Mouse (Mus musculus) brain, embryonic 18.5 days (tissue): ENCODE measurements at regions not wholly inside any gene's neighbourhood (a gene's known extent, or its start where the extent isn't known, plus 50 kb on each side); places are given as distances from the start of the nearest gene placed in this dataset.

ENCODE experiments used
- DNase-seq: peaks from one replicate; pipeline ENCODE4 v3.0.0-alpha.2; 2012; ENCODE audit warnings: low read depth, low spot score

- DNase-seq: no peak
Measured at GRCm38 (mm10) chr12:54577235-54577634, 79.1 kb downstream of the Sptssa start.

GRCm38 (mm10) chr12:54576821-54577220 is 79.6 kb downstream of the Sptssa start:
- DNase-seq: no peak

GRCm38 (mm10) chr12:54572866-54573265 is 83.5 kb downstream of the Sptssa start:
- DNase-seq: no peak

GRCm38 (mm10) chr12:54568078-54568931 is 88.1 kb downstream of the Sptssa start:
- DNase-seq: no peak

GRCm38 (mm10) chr12:54567426-54567790 is 89.0 kb downstream of the Sptssa start:
- no peak for DNase-seq

- DNase-seq: no peak
Measured at GRCm38 (mm10) chr12:54566532-54567425, 89.6 kb downstream of the Sptssa start.

- DNase-seq: no peak
Measured at GRCm38 (mm10) chr12:54561981-54562380, 94.4 kb downstream of the Sptssa start.

- peak; percentile 55 for DNase-seq
Measured at GRCm38 (mm10) chr12:54558106-54558505, 98.3 kb downstream of the Sptssa start.

- no peak for DNase-seq
Measured at GRCm38 (mm10) chr12:54549659-54550058, 106.7 kb downstream of the Sptssa start.

GRCm38 (mm10) chr12:54545821-54546608 is 110.4 kb downstream of the Sptssa start:
- peak; percentile 64 for DNase-seq

GRCm38 (mm10) chr12:54538320-54538705 is 118.1 kb downstream of the Sptssa start:
- no peak for DNase-seq

GRCm38 (mm10) chr12:54537690-54538319 is 118.6 kb downstream of the Sptssa start:
- no peak for DNase-seq

- DNase-seq: no peak
Measured at GRCm38 (mm10) chr12:54537022-54537421, 119.4 kb downstream of the Sptssa start.

GRCm38 (mm10) chr12:54535556-54536516 is 120.5 kb downstream of the Sptssa start:
- DNase-seq: no peak

- DNase-seq: no peak
Measured at GRCm38 (mm10) chr12:54534910-54535309, 121.5 kb downstream of the Sptssa start.

GRCm38 (mm10) chr12:54533134-54533533 is 123.2 kb downstream of the Sptssa start:
- no peak for DNase-seq

- no peak for DNase-seq
Measured at GRCm38 (mm10) chr12:54532062-54532461, 124.3 kb downstream of the Sptssa start.

GRCm38 (mm10) chr12:54528046-54528445 is 128.3 kb downstream of the Sptssa start:
- no peak for DNase-seq

- DNase-seq: no peak
Measured at GRCm38 (mm10) chr12:54527577-54527976, 128.8 kb downstream of the Sptssa start.

- DNase-seq: no peak
Measured at GRCm38 (mm10) chr12:54520406-54520805, 136.0 kb downstream of the Sptssa start.
